Mouse (Mus musculus) cortical plate, adult 2 months (tissue): Measurements from ENCODE around the gene Lrrc15.

Experiments
- CTCF ChIP-seq: fragments of 200-500 bp; IDR thresholded peaks from 2 replicates; pipeline ENCODE4 v1.5.1; 2011; ENCODE audit warnings: mild to moderate bottlenecking, control low read depth, low read length; ENCODE audit not compliant: insufficient read depth; ENCODE audit errors: extremely low read depth
- POLR2A ChIP-seq: fragments of 200-500 bp; IDR thresholded peaks from 2 replicates; pipeline ENCODE4 v1.6.1; 2011; ENCODE audit warnings: mild to moderate bottlenecking, low read length, control low read depth; ENCODE audit not compliant: insufficient read depth; ENCODE audit errors: extremely low read depth

DNA sequence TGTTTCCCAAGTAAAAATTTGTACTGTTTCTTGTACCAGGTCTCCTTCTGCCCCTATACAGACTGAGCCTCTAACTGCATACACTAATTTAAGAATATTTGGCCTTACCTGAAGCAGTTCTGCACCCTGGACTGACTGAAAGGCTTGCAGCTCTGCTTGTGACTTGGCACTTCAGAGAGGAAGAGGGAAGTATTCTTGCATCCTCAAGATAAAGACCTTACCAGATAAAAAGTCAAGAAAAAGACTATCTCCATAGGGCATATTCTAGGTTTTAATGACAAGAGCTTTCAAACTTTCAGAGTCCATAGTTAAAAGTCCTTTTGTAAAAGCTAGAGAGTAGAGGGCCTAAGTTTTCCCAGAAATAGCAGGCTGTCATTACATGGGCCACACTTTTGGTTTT is 27.6 kb upstream of the Lrrc15 start, which contains the start of gene Gp5:
- TF ChIP-seq POLR2A (no peak), CTCF (no peak)
